Mouse (Mus musculus): ENCODE measurements at regions not wholly inside any gene's neighbourhood (a gene's known extent, or its start where the extent isn't known, plus 50 kb on each side); places are given as distances from the start of the nearest gene placed in this dataset.

DNA sequence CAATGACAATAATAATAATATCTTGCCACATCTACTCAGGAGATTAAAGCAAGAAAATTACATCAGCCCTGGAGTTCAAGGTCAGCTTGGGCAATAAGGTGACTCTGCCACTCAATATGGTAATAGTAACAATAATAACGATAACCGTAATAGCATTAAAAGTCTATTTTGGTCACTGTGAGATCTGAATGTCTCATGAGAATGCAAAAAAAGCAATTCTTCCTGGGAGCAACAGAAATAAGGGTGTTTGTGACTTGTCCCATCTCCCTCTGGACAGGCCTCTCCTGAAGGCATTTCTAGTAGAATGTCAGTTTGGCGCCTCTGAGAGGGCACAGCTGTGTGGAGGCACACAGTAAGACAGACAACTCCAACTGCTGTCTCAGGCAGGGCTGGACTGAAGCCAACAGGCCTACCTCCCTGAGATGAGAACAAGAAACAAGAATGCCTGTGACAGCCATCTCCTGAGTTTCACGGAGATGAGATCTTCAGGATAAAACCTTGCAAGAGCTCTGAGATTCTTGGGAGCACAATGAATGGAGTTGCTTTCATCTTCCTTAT lies 109.8 kb upstream of the Nebl start:
- TF ChIP-seq POLR2A (IDR thresholded peaks at IDR 0.05; ENCODE audit: borderline replicate concordance, extremely low read depth, insufficient read depth, insufficient read length, poor library complexity, severe bottlenecking) (no peak), CTCF (IDR thresholded peaks at IDR 0.05; ENCODE audit: borderline replicate concordance, extremely low read depth, insufficient read depth, insufficient read length) (no peak)
